Mouse (Mus musculus): ENCODE measurements around the gene Dpp3.

DNA sequence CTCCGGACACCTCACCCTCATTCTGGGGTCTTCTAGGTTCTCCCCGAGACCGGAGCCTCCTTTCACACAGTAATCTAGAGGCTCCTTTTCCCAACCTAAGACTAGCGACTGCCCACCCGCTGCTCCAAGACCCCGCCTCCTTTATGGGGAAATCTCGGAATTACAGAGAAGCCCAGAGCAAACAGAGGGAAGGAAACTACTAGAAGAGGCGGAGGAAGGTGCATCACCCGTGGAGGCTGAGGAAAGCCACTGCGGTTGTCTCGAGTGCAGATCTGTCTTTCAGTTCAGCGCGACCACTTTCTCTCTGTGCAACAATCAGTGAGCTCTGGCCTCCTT lies 15.1 kb upstream of the Dpp3 start:
- TF ChIP-seq POLR2A (IDR thresholded peaks at IDR 0.05; ENCODE audit: low read depth, low read length) = no peak
- TF ChIP-seq CTCF (IDR thresholded peaks at IDR 0.05; ENCODE audit: extremely low read depth, insufficient read depth, insufficient read length, insufficient replicate concordance) = no peak

All from spleen, adult 2 months (tissue).